Mouse (Mus musculus) small intestine, adult 2 months (tissue): ENCODE measurements around the gene Tead1. TPM values are rescaled to one million over a fixed set of nuclear protein-coding genes. Genes with fewer than 3 reads are reported as not detected.

Experiments used
- H3K27ac ChIP-seq: fragments of 200-500 bp; 2 replicates; pipeline ENCODE4 v1.5.1; 2012; ENCODE audit warnings: low read depth, low read length, control low read depth, inconsistent platforms; ENCODE audit not compliant: insufficient read depth
- H3K27me3 ChIP-seq: fragments of 200-500 bp; 2 replicates; pipeline ENCODE4 v1.6.1; 2012; ENCODE audit warnings: mild to moderate bottlenecking, moderate library complexity, low read length, inconsistent platforms; ENCODE audit not compliant: control insufficient read depth, insufficient read depth
- H3K36me3 ChIP-seq: fragments of 200-500 bp; 2 replicates; pipeline ENCODE4 v1.6.1; 2012; ENCODE audit warnings: mild to moderate bottlenecking, low read length, control low read depth, inconsistent platforms; ENCODE audit not compliant: control insufficient read depth, insufficient read depth
- H3K4me1 ChIP-seq: fragments of 200-500 bp; 2 replicates; pipeline ENCODE4 v1.6.1; 2012; ENCODE audit warnings: low read length, inconsistent platforms, mixed read lengths; ENCODE audit not compliant: control insufficient read depth, insufficient read depth, insufficient read length
- H3K4me3 ChIP-seq: fragments of 200-500 bp; 2 replicates; pipeline ENCODE4 v1.5.1; 2012; ENCODE audit warnings: low read depth, mild to moderate bottlenecking, control low read depth, inconsistent platforms, low read length, moderate library complexity
- CTCF ChIP-seq: fragments of 200-500 bp; IDR thresholded peaks from 2 replicates; pipeline ENCODE4 v1.5.1; 2012; ENCODE audit warnings: low read depth, mild to moderate bottlenecking, control low read depth, inconsistent platforms, low read length, moderate library complexity, mixed read lengths; ENCODE audit not compliant: insufficient replicate concordance, insufficient read length; ENCODE audit errors: extremely low read depth
- POLR2A ChIP-seq: fragments of 200-500 bp; IDR thresholded peaks from 2 replicates; pipeline ENCODE4 v1.6.1; 2012; ENCODE audit warnings: low read depth, mild to moderate bottlenecking, control low read depth, inconsistent platforms, low read length, moderate library complexity
- WGBS: fragments of 180-500 bp; shearing (Covaris S2); methylation state at CpG from one replicate; pipeline ENCODE4 v1.1.7; 2018; 5-methylcytosine and 5-hydroxymethylcytosine counted together
- polyA plus RNA-seq: library from polyadenylated mRNA; depleted of rRNA; stranded (reverse); fragments of >200 nt; gene quantifications from 2 replicates; pipeline ENCODE4 v1.2.3, GENCODE M21; 2012

The Tead1 gene
- polyA plus RNA-seq, 1 experiment = 3.7 TPM

GRCm38 (mm10) chr7:112775816-112776215, 96.7 kb downstream of the Tead1 start:
- H3K27ac ChIP-seq = no peak overlapping the region
- no peak overlapping the region for H3K4me3 ChIP-seq
- H3K27me3 ChIP-seq = no peaks in the 10 kb centered on the region
- TF ChIP-seq CTCF (no peak), POLR2A (no peak)
- H3K4me1 ChIP-seq = peaks cover 4% of the 10 kb centered on the region; the same call in 1 of the 2 replicates
- 80% methylated on average over 5 of the region's 5 CpGs for WGBS
- no peaks in the 10 kb centered on the region for H3K36me3 ChIP-seq

DNA sequence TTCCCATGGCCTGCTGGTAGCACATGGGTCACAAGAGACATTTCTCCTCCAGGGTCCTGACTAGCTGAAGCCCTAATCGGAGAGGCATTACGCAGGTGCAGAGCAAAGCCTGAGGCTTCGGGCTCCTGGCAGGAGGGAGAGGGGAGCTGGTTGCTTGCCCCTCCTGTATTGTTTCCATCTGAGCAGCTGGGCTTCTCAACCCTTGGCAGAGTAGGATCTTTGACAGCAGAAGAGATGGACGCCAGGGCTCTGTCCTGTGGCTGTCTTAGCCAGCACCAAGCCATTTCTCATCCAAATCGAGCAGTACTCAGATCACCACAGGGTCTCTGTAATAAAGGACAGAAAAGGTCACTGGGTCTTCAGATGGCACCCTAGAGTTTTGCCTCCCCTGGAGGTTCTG, 97.6 kb downstream of the Tead1 start:
- TF ChIP-seq POLR2A (no peak), CTCF (no peak)
- Histone ChIP-seq H3K4me3 (no peak overlapping the region), H3K36me3 (no peaks in the 10 kb centered on the region), H3K27ac (no peak overlapping the region), H3K4me1 (peaks cover 7% of the 10 kb centered on the region; the same call in 1 of the 2 replicates), H3K27me3 (no peaks in the 10 kb centered on the region)
- 85% methylated on average over 5 of the region's 5 CpGs for WGBS

GRCm38 (mm10) chr7:112779636-112780035, 100.5 kb downstream of the Tead1 start:
- Histone ChIP-seq H3K27me3 (no peaks in the 10 kb centered on the region), H3K27ac (no peak overlapping the region), H3K36me3 (no peaks in the 10 kb centered on the region), H3K4me1 (peaks cover 7% of the 10 kb centered on the region; the same call in 1 of the 2 replicates), H3K4me3 (no peak overlapping the region)
- TF ChIP-seq POLR2A = no peak
- no peak for TF ChIP-seq CTCF
- WGBS = 89% methylated on average over 6 of the region's 6 CpGs

DNA sequence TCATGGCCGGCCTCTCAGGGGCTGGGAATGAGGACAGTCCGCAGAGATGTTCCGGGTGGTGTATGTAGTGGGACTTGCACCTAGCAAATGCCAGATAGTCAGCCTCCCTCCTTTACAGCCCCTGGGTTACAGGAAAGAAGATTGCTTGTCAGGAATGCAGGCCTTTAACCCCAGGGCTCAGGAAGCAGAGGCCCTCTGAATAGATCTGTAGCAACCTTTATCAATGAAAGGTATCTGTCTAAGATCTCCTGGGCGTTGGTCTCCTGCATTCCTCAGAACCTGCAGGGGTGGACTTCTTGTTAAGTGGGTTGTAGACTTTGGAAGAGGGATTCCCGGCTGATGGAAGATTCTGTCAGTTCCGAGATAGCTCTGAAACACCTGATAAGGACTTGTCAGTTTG, 101.8 kb downstream of the Tead1 start:
- Histone ChIP-seq H3K4me3 (no peak overlapping the region), H3K27ac (no peak overlapping the region), H3K4me1 (peaks cover 7% of the 10 kb centered on the region; the same call in 1 of the 2 replicates), H3K36me3 (no peaks in the 10 kb centered on the region), H3K27me3 (no peaks in the 10 kb centered on the region)
- 34% methylated on average over 6 of the region's 6 CpGs for WGBS
- TF ChIP-seq POLR2A (no peak), CTCF (no peak)

DNA sequence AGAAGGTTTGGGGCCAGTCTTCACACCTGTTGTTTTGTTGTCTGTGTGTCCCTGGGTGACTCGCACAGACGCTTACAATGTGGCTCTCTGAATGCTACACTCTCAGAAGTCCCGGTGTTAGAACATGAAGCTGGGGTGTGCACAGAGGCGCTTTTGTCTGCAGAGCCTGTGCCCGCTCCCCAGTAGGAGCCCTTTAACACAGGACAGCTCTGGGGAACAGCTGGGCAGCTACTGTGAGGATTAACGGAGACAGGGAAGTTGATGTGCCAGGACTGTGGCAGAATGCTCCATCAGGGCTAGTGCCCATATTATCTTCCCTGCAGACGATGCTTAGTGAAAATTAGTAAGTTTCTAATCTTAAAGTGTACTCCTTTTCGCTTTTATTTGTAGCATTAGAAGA, 102.9 kb downstream of the Tead1 start:
- H3K4me1 ChIP-seq = peaks cover 7% of the 10 kb centered on the region; the same call in 1 of the 2 replicates
- TF ChIP-seq POLR2A (no peak), CTCF (no peak)
- H3K27me3 ChIP-seq = no peaks in the 10 kb centered on the region
- no peak overlapping the region for H3K4me3 ChIP-seq
- no peak overlapping the region for H3K27ac ChIP-seq
- no peaks in the 10 kb centered on the region for H3K36me3 ChIP-seq
- 85% methylated on average over 8 of the region's 8 CpGs for WGBS

GRCm38 (mm10) chr7:112784278-112784677, 105.2 kb downstream of the Tead1 start:
- TF ChIP-seq CTCF (no peak), POLR2A (no peak)
- WGBS = 94% methylated on average over 3 of the region's 3 CpGs

GRCm38 (mm10) chr7:112785271-112785670, 106.2 kb downstream of the Tead1 start:
- peaks cover 14% of the 10 kb centered on the region; the same call in 1 of the 2 replicates for H3K4me1 ChIP-seq
- H3K27me3 ChIP-seq = no peaks in the 10 kb centered on the region
- H3K4me3 ChIP-seq = no peak overlapping the region
- no peak overlapping the region for H3K27ac ChIP-seq
- TF ChIP-seq CTCF (no peak), POLR2A (no peak)
- 88% methylated on average over 7 of the region's 7 CpGs for WGBS
- no peaks in the 10 kb centered on the region for H3K36me3 ChIP-seq

More at GRCm38 (mm10) chr7:112784278-112784677, 105.2 kb downstream of the Tead1 start:
- Histone ChIP-seq H3K4me3 (no peak overlapping the region), H3K36me3 (no peaks in the 10 kb centered on the region), H3K27ac (no peak overlapping the region), H3K4me1 (peaks cover 14% of the 10 kb centered on the region; the same call in 1 of the 2 replicates), H3K27me3 (no peaks in the 10 kb centered on the region)
